Mouse (Mus musculus): ENCODE measurements at regions not wholly inside any gene's neighbourhood (a gene's known extent, or its start where the extent isn't known, plus 50 kb on each side); places are given as distances from the start of the nearest gene placed in this dataset.

GRCm38 (mm10) chr12:9948784-9949183, 378.9 kb downstream of the Osr1 start:
- TF ChIP-seq CTCF (IDR thresholded peaks at IDR 0.05; ENCODE audit: low read depth) (no peak), EP300 (IDR thresholded peaks at IDR 0.05; ENCODE audit: low read depth) (no peak)

All from heart, postnatal 0 days (tissue).